Mouse (Mus musculus) cortical plate, adult 2 months (tissue): Measurements from ENCODE around the gene Rpp38. TPM values are rescaled to one million over a fixed set of nuclear protein-coding genes. Genes with fewer than 3 reads are reported as not detected.

Experiments used
- H3K27ac ChIP-seq: fragments of 200-500 bp; 2 replicates; pipeline ENCODE4 v1.5.1; 2012; ENCODE audit warnings: low read length, control low read depth, inconsistent platforms; ENCODE audit not compliant: insufficient read depth
- H3K4me1 ChIP-seq: fragments of 200-500 bp; 2 replicates; pipeline ENCODE4 v1.6.1; 2011; ENCODE audit warnings: low read length; ENCODE audit not compliant: control insufficient read depth, insufficient read depth
- H3K4me3 ChIP-seq: fragments of 200-500 bp; 2 replicates; pipeline ENCODE4 v1.5.1; 2011; ENCODE audit warnings: mild to moderate bottlenecking, low read length, control low read depth; ENCODE audit not compliant: insufficient read depth
- CTCF ChIP-seq: fragments of 200-500 bp; IDR thresholded peaks from 2 replicates; pipeline ENCODE4 v1.5.1; 2011; ENCODE audit warnings: mild to moderate bottlenecking, control low read depth, low read length; ENCODE audit not compliant: insufficient read depth; ENCODE audit errors: extremely low read depth
- POLR2A ChIP-seq: fragments of 200-500 bp; IDR thresholded peaks from 2 replicates; pipeline ENCODE4 v1.6.1; 2011; ENCODE audit warnings: mild to moderate bottlenecking, low read length, control low read depth; ENCODE audit not compliant: insufficient read depth; ENCODE audit errors: extremely low read depth
- polyA plus RNA-seq: library from polyadenylated mRNA; depleted of rRNA; stranded (reverse); fragments of >200 nt; gene quantifications from 2 replicates; pipeline ENCODE4 v1.2.3, GENCODE M21; 2012

Rpp38 gene
- polyA plus RNA-seq, 1 experiment = 11.0 TPM

GRCm38 (mm10) chr2:3295826-3296225, 36.6 kb downstream of the Rpp38 start:
- TF ChIP-seq CTCF (no peak), POLR2A (no peak)
- no peak overlapping the region for H3K4me3 ChIP-seq
- H3K27ac ChIP-seq = no peak overlapping the region
- no peaks in the 10 kb centered on the region; the same call in 1 of the 2 replicates for H3K4me1 ChIP-seq

- TF ChIP-seq CTCF = no peak
- TF ChIP-seq POLR2A = no peak
- H3K27ac ChIP-seq = no peak overlapping the region
- H3K4me1 ChIP-seq = no peaks in the 10 kb centered on the region
- H3K4me3 ChIP-seq = no peak overlapping the region
Measured at GRCm38 (mm10) chr2:3292170-3292569, 40.3 kb downstream of the Rpp38 start.

- Histone ChIP-seq H3K4me1 (no peaks in the 10 kb centered on the region; the same call in 1 of the 2 replicates), H3K27ac (no peak overlapping the region), H3K4me3 (no peak overlapping the region)
- no peak for TF ChIP-seq CTCF
- no peak for TF ChIP-seq POLR2A
Measured at GRCm38 (mm10) chr2:3289581-3289980, 42.9 kb downstream of the Rpp38 start.

- no peak for TF ChIP-seq CTCF
- H3K27ac ChIP-seq = no peak overlapping the region
- no peak overlapping the region for H3K4me3 ChIP-seq
- H3K4me1 ChIP-seq = no peaks in the 10 kb centered on the region; the same call in 1 of the 2 replicates
Measured at GRCm38 (mm10) chr2:3286243-3286642, 46.2 kb downstream of the Rpp38 start.

DNA sequence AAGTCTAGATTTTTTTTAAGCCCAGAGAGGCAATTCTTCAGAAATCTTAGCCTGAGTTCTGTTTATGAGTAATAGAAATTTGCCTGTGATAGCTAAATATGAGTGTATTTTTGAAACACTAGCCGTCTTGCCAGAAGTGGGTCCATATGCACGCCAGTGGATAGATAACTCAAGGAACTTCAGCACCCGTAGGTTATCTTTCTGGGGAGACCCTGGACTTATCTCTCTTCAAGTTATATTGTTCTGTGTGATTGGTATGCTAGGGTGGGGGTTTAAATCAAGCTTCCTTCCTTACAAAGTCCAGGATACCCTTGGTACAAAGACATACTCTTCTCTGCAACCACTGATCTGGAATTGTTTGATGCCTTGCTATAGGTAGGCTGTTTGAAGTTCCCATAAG, 46.7 kb downstream of the Rpp38 start:
- Histone ChIP-seq H3K4me3 (peak overlapping the region; percentile 91; the same call in 1 of the 2 replicates), H3K4me1 (no peaks in the 10 kb centered on the region; the same call in 1 of the 2 replicates), H3K27ac (no peak overlapping the region)
- no peak for TF ChIP-seq CTCF
- TF ChIP-seq POLR2A = no peak

DNA sequence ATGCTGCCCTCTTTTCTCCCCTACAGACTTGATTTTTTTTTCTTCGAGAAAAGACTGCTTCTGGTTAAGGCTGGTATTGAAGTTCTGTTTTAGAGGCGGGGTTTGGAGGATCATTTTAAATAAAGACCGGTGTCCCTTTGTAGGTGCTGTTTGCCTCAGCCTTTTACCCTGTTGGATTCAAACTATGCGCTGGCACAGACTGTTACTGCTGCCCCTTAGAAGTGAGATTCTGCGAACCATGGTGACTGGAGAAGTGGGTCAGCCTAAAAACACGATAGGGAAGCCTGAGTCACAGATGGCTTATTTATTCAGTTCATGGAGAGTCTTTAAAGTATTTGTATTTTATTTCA, 47.3 kb downstream of the Rpp38 start:
- H3K4me3 ChIP-seq = peak overlapping the region; percentile 91
- TF ChIP-seq CTCF = no peak
- no peak for TF ChIP-seq POLR2A
- H3K27ac ChIP-seq = peak overlapping the region; percentile 94; the same call in 1 of the 2 replicates
- H3K4me1 ChIP-seq = no peaks in the 10 kb centered on the region; the same call in 1 of the 2 replicates

GRCm38 (mm10) chr2:3284473-3285180, 47.8 kb downstream of the Rpp38 start:
- Histone ChIP-seq H3K27ac (peak overlapping the region; percentile 94), H3K4me1 (no peaks in the 10 kb centered on the region; the same call in 1 of the 2 replicates), H3K4me3 (peak overlapping the region; percentile 91)
- TF ChIP-seq CTCF = no peak
- no peak for TF ChIP-seq POLR2A

DNA sequence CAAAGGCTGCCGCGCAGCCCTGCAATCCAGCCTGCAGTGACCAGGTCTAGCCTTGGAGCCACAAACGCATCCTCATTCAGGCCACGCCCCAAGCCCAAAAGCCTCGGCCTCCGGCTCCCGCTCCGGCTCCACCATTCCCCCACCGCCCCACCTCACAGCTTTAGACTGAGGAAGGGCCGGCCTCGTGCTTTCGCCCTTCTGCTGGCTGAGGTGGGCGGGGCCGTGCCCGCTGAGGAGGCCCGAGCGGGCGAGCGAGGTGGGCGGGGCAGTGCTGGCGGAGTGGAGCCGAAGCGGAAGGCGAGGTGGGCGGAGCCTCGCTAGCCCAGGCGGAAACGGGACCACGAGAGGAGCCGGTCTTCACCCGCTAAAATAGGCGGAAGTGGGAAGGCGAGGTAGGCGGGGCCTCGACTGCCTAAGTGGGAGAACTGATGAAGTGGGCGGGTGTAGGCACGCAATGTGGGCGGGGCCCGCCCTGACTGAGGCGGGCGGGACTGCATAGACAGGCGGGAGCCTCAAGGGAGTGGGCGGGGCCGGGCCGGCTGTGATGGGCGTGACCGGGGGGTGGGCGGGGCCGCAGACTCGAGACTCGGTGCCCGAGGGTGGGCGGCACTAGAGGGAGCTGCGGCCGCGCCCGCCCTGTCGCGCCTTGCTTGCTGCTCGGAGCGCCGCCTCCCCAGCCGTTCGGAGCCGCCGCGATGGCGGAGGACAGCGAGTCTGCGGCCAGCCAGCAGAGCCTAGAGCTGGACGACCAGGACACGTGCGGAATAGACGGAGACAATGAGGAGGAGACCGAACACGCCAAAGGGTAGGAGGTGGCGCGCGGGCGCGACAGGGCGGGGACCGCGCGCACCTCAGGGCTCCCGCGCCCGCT, 48.6 kb downstream of the Rpp38 start, which contains the start of gene Nmt2:
Gene Nmt2 (plus strand): TSS at position 611 of the 871 bp plus-strand sequence.
- peak within 1 kb of the TSS; percentile 91 for H3K4me3 ChIP-seq
- no peak for TF ChIP-seq CTCF
- TF ChIP-seq POLR2A = peak; percentile 59
- no peaks in the 10 kb centered on the region; the same call in 1 of the 2 replicates for H3K4me1 ChIP-seq
- H3K27ac ChIP-seq = peak within 1 kb of the TSS; percentile 94

- no peaks in the 10 kb centered on the region; the same call in 1 of the 2 replicates for H3K4me1 ChIP-seq
- TF ChIP-seq POLR2A (no peak), CTCF (no peak)
- peak overlapping the region; percentile 42; the same call in 1 of the 2 replicates for H3K27ac ChIP-seq
- H3K4me3 ChIP-seq = peak overlapping the region; percentile 91
Measured at GRCm38 (mm10) chr2:3282866-3283601, 49.4 kb downstream of the Rpp38 start.
